Mouse (Mus musculus) CD4-positive, CD25-positive, alpha-beta regulatory T cell, adult 2 months (primary cell): Measurements from ENCODE around the gene Slc16a12.

ENCODE experiments used
- DNase-seq: peaks from one replicate; pipeline ENCODE4 v3.0.0-alpha.2; 2012; ENCODE audit warnings: low read depth, low spot score

Slc16a12 gene

DNA sequence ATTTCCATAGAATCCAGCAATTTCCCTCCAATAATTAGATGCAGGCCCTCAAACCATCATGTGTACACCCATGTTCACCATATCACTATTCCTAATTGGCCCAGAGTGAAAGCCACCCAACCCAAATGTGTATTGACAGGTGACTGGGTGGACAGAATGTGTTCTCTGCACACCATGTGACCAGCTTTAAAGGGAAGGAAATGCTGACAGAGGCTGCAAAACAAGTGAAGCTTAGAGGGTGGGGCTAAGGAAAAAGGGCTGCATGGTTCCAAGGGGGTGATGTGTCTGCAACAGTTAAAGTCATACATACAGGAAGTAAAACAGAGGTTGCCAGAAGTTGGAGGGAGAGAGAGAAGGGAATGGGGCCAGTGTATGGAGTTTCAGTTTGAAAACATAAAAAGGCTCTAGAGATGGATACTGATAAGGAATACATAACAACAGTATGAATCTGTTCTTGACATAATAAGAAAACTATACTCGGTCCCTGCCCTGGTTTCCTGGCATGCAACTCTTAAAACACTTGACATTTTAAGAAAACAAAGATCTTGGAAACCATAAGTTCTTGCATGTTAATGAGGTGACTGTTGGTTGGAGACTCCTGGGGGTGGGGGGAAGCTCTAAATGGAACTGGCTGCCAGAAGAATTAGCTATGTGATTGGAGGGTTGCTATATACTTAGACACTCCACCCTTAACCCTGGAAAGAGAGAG is 20.7 kb downstream of the Slc16a12 start:
- peak; percentile 20 for DNase-seq

DNA sequence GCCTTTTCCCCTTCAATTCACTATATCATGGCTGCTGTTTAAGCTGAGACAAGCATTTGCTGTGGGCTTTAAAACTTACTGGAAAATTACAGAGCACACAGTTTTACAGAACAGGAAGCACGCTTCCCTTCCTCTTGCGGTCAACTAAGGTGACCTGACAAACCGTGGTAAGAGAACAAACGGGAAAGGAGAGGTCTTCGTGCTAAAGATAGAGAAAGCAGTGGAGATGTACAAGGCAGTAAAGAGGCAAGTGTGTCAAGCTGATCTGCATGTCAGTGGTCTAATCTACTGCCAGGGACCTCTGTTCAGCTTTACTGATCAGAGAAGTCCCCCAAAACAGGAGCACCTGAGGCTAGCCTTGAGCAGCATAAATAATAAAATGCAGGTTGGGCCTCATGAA is 21.7 kb downstream of the Slc16a12 start:
- peak; percentile 19 for DNase-seq

GRCm38 (mm10) chr19:34724598-34724997 is 22.5 kb downstream of the Slc16a12 start:
- no peak for DNase-seq

GRCm38 (mm10) chr19:34722541-34722940 is 24.5 kb downstream of the Slc16a12 start:
- DNase-seq, result no peak

- DNase-seq, result no peak
These were observed 27.0 kb downstream of the Slc16a12 start for GRCm38 (mm10) chr19:34720130-34720529.

GRCm38 (mm10) chr19:34718963-34719362 is 28.1 kb downstream of the Slc16a12 start:
- DNase-seq, result no peak

DNA sequence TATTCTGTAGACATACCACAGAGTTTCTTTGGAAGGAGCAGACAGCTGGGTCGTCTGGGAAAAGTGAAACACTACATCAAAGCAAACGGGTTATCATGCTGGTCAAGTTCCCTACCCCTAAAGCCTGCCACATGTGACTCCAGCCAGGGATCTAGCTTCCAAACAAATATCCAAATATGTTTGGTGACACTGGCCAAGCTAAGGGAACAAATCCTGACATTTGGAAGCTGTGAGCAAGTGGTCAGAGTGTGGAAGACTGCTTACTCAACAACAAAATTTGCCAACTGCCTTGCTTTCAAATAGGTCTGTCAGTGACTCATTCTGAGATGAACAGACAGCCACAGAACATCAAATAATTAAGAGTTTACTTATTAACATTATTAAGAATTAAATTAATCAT is 28.6 kb downstream of the Slc16a12 start:
- DNase-seq, result no peak

- no peak for DNase-seq
These were observed 31.2 kb downstream of the Slc16a12 start for GRCm38 (mm10) chr19:34715895-34716294.

DNA sequence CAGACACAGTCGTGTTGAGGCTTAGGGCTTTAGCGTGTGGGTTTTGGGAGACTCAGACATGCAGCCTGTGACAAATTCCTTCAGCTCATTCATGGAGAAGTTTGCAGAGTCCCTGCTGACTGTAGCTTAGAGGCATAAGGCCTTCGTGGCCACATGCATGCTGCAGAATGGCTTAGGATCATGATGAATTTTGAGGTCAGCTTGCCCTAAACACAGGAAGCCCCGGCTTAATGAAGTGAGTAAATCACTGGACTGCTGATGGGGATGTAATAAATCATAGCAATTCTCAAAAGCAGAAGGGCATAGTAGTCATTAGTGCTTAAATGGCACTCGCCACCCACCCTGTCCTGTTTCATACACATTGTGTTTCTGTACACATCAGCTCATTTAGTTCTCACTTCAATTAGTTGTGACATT is 32.8 kb downstream of the Slc16a12 start:
- DNase-seq, result no peak

DNA sequence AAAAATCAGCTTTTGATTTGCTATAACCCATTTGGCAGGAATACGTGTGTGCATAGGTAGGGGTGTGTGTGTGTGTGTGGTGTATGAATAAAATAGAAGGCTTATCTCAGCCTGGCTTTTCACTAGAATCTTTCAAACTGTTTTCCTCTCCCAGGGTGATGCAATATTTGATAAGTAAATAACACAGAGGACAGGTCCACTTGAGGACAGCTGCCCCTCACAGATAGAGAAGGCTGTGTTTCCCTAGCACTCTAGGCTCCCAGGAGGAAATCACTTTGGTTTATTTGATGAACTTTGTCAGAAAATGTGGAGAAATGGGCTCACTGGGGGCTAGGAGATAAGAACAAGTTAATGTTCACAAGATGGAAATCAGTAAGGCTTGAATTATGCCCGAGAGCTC is 35.0 kb downstream of the Slc16a12 start:
- no peak for DNase-seq

DNA sequence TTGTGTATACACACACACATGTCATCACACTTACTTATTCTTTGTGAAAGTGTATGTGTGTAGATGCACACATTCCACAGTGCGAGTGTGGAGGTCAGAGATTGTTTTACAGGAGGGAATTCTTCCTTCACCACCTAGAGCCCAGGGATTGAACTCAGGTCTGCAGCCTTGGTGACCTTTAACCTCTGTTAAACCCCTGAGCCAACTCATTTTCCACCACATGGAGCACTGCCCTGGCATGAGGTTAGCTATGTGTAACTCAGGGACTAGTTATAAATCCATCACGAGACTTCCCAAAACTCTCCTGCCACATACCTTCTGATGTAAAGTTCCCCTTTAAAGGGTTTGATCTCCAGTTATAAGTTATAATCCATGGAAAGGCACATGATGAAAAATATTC is 38.9 kb downstream of the Slc16a12 start:
- no peak for DNase-seq

DNA sequence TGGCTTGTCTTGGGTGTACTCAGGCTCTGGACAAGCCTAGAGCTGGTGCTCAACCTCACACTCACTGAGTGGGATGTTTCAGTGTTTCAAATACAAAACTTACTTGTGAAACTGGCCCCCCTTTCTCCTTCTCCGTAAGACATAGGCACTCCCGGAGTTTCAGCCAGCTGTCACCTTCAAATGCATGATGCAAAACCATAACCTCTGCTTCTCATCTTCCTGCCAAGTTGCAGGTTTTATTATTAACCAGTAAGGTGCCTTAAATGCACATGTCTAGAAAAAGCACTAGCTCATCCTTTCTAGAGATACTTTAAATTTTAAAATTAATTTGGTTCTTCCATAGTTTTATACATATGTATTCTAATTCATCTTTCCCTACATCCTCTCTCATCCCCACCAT is 39.5 kb downstream of the Slc16a12 start:
- DNase-seq, result no peak

DNA sequence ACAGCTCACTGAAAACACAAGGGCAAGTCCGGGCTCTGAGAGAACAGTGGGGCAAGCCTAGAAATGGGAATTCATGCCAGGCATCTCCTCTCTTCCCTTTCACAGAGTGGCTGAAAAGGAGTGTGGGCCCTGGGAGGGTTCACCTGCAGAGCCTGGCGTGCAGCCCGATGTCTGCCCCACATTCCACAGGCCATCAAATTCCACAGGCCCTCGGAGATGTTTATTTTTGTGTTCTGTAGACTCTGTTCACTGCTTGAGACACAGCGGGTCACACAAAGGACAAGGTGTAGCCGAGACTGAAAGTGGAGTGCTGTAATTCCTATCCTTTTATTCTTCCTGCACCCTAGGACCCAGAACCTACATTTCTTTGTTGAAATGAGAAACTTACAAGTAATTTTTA is 40.8 kb downstream of the Slc16a12 start:
- no peak for DNase-seq

- no peak for DNase-seq
These were observed 41.9 kb downstream of the Slc16a12 start for GRCm38 (mm10) chr19:34705141-34705540.

- no peak for DNase-seq
These were observed 47.8 kb downstream of the Slc16a12 start for GRCm38 (mm10) chr19:34699300-34699699.

DNA sequence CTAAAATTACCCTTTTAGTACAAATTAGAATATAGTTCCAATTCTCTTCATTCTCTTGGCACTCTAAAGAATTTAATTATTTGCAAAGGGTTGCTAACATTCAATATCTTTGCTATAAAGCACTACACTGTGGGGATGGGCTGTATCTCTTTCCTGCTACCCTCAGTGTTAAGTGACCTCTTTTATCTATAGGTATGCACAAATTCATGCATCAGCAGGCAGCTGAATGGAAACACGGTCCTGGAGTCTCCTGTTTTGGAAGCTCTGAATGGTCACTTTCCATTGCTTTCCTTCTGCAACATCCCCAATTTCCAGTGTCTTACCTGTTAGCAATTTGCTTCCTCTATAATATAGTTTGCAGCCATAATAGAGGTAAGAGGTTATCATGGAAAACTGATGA is 48.2 kb downstream of the Slc16a12 start:
- no peak for DNase-seq

DNA sequence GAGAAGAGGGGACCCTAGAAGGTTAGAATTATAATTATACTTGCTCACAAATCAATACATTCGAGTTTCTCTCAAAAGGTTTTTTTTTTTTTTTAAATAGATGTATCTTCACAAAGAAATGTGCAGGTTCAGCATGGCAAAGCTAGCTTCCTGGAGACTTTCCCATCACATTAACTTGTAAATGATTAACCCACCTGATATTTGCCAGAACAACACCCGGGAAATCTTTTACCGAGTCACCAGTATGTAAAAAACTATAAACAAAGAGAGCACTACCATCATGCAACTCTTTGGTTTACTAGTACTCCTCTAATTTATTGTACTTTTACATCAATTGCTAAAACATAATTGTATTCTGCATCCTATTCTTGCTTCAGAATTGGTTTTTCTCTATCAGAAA is 48.7 kb downstream of the Slc16a12 start:
- no peak for DNase-seq

DNA sequence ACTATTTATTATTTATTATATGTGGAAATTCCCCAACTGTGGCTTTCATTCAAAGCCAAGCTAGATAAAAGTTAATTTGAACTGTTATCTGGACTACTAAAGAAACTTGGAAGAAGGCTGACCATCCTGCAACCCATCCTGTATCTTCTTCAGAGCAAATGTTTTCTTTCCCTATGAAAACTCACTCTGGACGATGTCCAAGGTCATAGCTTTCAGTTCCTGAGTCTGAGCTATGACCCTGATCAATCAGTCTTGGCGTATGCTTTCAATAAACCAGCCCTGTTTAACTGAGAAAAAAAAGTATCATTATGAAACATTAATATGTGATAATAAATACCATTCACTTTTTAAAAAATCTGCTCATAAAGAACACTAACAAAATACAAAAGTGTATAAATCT is 49.6 kb downstream of the Slc16a12 start:
- no peak for DNase-seq

DNA sequence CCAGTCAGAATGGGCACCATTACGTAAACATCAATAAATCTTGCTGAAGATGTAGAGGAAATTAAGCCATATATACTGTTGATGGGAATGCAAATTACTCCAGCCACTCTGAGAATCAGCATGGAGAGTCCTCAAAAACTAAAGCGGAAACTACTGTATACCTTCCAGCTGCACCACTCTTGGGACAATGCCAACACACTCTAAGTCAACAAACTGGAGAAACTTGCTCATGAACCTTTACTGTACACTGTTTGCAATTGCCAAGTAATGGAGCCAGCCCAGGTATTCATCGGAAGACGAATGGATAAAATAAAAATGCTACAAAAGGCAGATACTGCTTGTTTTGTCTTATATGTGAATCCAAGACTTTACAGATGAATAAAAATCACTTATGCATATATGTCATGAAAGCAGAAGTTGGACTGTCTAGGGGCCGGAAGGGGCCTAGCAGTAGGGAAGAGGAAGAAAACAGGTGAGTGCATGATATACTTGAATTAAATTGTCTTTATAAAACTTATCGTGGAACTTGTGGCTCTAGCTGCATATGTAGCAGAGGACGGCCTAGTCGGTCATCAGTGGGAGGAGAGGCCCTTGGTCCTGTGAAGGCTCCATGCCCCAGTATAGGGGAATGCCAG is 50.6 kb downstream of the Slc16a12 start:
- DNase-seq, result no peak

GRCm38 (mm10) chr19:34691402-34691801 is 55.7 kb downstream of the Slc16a12 start:
- no peak for DNase-seq

DNA sequence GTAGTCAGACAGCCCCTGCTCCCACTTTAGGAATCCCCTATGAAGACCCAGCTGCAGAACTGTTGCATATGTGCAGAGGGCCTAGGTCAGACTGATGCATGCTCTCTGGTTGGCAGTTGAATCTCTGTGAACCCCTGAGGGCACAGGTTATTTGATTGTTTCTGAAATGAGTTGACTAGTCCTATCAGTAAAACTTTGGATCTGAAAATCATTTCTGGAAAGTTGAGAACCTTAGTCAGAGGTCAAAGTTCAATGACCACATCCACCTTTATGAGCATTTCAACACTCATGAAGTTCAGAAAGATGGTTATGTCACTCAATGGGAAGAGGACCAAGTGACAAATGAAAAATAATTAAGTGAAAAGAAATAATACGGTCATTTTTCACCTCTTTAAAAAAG is 61.6 kb downstream of the Slc16a12 start:
- no peak for DNase-seq

GRCm38 (mm10) chr19:34684857-34685256 is 62.2 kb downstream of the Slc16a12 start:
- peak; percentile 53 for DNase-seq

GRCm38 (mm10) chr19:34678428-34678827 is 68.7 kb downstream of the Slc16a12 start:
- no peak for DNase-seq

DNA sequence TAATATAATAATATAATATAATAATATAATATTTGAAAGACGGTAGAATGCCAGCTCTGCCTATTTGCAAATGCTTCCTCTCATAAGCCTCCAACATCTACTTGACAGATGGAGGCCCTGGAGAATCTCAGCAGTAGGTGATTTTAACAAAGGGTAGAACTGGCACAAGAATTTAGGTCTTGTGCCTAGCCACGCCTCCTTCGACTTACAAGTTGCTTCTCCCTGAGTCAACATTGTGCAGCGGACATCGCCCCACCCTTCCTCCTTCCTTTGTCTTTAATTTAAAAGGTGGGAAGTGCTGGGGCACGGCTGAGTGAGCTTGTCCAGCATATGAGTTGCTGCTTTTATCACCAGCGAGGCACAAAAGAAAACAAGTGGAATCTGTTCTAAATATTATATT is 73.6 kb downstream of the Slc16a12 start:
- DNase-seq, result no peak
